Mouse (Mus musculus) hindbrain, embryonic 12.5 days (tissue): ENCODE results near the gene Vmn1r195. TPM values are rescaled to one million over a fixed set of nuclear protein-coding genes. Genes with fewer than 3 reads are reported as not detected.
"Not testable (repeated sequence)": the region's sequence is repeated elsewhere in the genome, so short reads cannot be mapped to it uniquely, and the experiment has no call there.

ENCODE experiments used
- ATAC-seq: fragments of 200-750 bp; cut with Nextera tagmentation; 2 replicates; pipeline ENCODE4 v1.8.0; 2017; ENCODE audit warnings: moderate TSS enrichment; ENCODE audit not compliant: low FRiP score
- H3K27ac ChIP-seq: fragments of 300-500 bp; sonication (generic); 2 replicates; pipeline ENCODE4 v1.5.1; 2016; ENCODE audit warnings: mild to moderate bottlenecking
- H3K27me3 ChIP-seq: fragments of 300-500 bp; sonication (generic); 2 replicates; pipeline ENCODE4 v1.6.1; 2016; ENCODE audit warnings: mild to moderate bottlenecking
- H3K36me3 ChIP-seq: fragments of 300-500 bp; sonication (generic); 2 replicates; pipeline ENCODE4 v1.6.1; 2016; ENCODE audit warnings: mild to moderate bottlenecking
- H3K4me1 ChIP-seq: fragments of 300-500 bp; sonication (generic); 2 replicates; pipeline ENCODE4 v1.6.1; 2016
- H3K4me2 ChIP-seq: fragments of 300-500 bp; sonication (generic); replicated peaks from 2 replicates; pipeline ENCODE4 v1.6.1; 2016; ENCODE audit warnings: mild to moderate bottlenecking
- H3K4me3 ChIP-seq: fragments of 300-500 bp; sonication (generic); 2 replicates; pipeline ENCODE4 v1.5.1; 2016; ENCODE audit warnings: mild to moderate bottlenecking
- H3K9ac ChIP-seq: fragments of 300-500 bp; sonication (generic); 2 replicates; pipeline ENCODE4 v1.6.1; 2016; ENCODE audit warnings: mild to moderate bottlenecking, moderate library complexity
- H3K9me3 ChIP-seq: fragments of 300-500 bp; sonication (generic); replicated peaks from 2 replicates; pipeline ENCODE4 v1.6.1; 2016; ENCODE audit warnings: mild to moderate bottlenecking
- WGBS: fragments of 180-500 bp; shearing (Covaris S2); methylation state at CpG from one replicate; pipeline ENCODE4 v1.1.7; 2016; 5-methylcytosine and 5-hydroxymethylcytosine counted together
- polyA plus RNA-seq: library from polyadenylated mRNA; unstranded; fragments of >200 nt; fragmentation: Nextera tagmentation; extraction: Ambion mirVana; gene quantifications from 2 replicates; pipeline ENCODE4 v1.2.1, GENCODE M21; 2016

Gene Vmn1r195
- not detected in 2 replicates for polyA plus RNA-seq

DNA sequence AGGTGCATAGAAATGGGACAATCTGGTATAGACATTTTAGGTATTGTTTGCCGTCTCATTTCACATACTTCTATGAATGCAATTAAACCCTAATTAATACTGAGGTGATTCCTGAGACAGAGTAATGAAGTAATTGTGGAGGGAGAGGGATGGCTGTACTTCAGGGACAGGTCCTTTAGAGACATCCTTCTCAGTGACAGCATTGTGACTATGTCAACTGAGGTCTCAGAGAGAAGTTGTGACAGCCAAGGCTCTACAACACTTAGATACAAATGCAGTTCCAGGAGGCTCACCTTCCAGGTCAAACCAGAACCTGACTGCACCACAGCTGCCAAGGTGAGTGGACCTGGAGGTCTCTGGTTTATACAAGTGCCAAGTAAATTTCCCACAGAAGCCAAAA is at the start of gene Vmn1r195:
TSS of gene Vmn1r195 (plus strand) at position 301 of the 400 bp plus-strand sequence.
- H3K9ac ChIP-seq, H3K27ac ChIP-seq, H3K4me2 ChIP-seq, H3K27me3 ChIP-seq, H3K4me1 ChIP-seq, H3K4me3 ChIP-seq, H3K9me3 ChIP-seq, ATAC-seq, H3K36me3 ChIP-seq: not testable (repeated sequence)
- 90% methylated on average over 1 of the region's 1 CpGs for WGBS

DNA sequence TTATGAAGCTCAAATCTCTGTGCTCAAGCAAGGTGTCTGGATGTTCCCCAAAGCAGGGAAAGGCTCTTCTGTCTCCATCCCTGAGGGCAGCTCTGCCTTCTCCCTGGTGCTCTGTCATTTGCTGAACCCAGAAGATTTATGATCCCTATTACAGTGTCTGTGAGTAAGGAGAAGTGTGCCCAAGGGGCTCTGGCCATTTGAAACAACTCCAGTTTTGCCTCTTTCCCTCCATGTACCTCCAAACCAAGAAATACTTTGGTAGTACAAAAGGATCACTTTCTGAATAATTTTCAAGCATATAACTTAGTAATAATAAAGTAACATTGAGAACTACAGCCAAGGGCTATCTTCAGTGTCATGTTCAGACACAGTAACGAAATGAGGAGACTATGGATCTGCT is 47.3 kb upstream of the Vmn1r195 start, which contains the start of gene Vmn1r193:
TSS of gene Vmn1r193 (minus strand) at position 101 of the 400 bp plus-strand sequence.
- not testable (repeated sequence) for ATAC-seq
- WGBS: 83% methylated on average over 1 of the region's 1 CpGs

GRCm38 (mm10) chr13:22243915-22244314 is 26.4 kb upstream of the Vmn1r195 start, which contains the start of gene Vmn1r194:
Gene Vmn1r194, plus strand, starts transcription at chr13:22244215.
- no peaks in the 10 kb centered on the region for H3K4me1 ChIP-seq

More for the DNA sequence above, 47.3 kb upstream of the Vmn1r195 start, which contains the start of gene Vmn1r193:
- H3K4me2 ChIP-seq, H3K9me3 ChIP-seq, H3K27ac ChIP-seq, H3K27me3 ChIP-seq, H3K4me1 ChIP-seq, H3K36me3 ChIP-seq, H3K9ac ChIP-seq, H3K4me3 ChIP-seq: not testable (repeated sequence)

GRCm38 (mm10) chr13:22271721-22272120 is 1.4 kb downstream of the Vmn1r195 start:
- 57% methylated on average over 2 of the region's 2 CpGs for WGBS
- H3K36me3 ChIP-seq: no peaks in the 10 kb centered on the region
- no peak for ATAC-seq
- no peaks in the 10 kb centered on the region for H3K27me3 ChIP-seq
- no peaks in the 10 kb centered on the region for H3K4me1 ChIP-seq
- no peaks in the 10 kb centered on the region for H3K9me3 ChIP-seq
- H3K4me2 ChIP-seq: no peak overlapping the region
- H3K9ac ChIP-seq: no peak overlapping the region
- no peak overlapping the region for H3K4me3 ChIP-seq
- no peak overlapping the region for H3K27ac ChIP-seq

More at GRCm38 (mm10) chr13:22243915-22244314, 26.4 kb upstream of the Vmn1r195 start, which contains the start of gene Vmn1r194:
- Histone ChIP-seq H3K27ac (no peak within 1 kb of the TSS), H3K4me3 (no peak within 1 kb of the TSS), H3K9ac (no peak within 1 kb of the TSS), H3K4me2 (no peak within 1 kb of the TSS), H3K9me3 (no peaks in the 10 kb centered on the region), H3K27me3 (no peaks in the 10 kb centered on the region), H3K36me3 (no peaks in the 10 kb centered on the region)
- no peak for ATAC-seq
- WGBS: 57% methylated on average over 1 of the region's 1 CpGs

DNA sequence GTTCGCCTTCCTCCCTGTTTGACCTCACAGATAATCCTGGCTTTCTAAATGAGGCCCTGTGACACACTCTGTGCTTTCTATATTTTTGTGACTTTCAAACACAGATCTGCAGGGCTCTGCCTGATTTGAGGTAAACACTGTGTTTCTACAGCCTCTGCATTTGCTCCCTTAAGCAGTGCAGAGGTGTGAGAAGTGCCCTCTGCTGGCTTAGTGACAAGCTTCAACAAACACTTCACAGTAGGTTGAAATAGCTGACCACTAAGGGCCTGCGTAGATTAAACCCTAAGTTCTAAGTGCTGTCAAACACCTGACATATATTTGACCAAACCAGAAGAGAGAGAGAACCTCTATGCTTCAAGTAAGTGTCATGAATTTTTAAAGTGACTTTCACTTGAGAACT is 14.3 kb downstream of the Vmn1r195 start:
- 82% methylated on average over 2 of the region's 2 CpGs for WGBS

DNA sequence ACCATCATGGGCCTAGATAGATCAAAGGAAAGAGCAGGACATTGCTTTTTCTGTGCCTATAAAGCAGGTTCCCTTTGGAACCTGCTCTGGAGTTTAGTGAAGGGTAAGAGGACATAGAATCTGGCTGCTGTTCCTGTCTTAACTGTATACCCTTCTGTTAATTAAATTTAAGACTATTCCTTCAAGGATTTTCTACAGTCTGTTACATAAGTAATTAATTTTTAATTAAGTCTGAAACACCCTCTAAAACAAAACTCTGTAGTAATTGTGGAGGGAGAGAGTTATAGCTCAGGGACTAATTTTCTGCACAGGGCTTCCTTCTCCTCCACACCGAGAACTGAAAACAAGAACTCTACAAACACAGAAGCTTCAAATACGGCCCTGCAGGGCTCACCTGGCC is 19.3 kb downstream of the Vmn1r195 start, which contains the start of gene Vmn1r196:
TSS of gene Vmn1r196 (plus strand) at position 301 of the 400 bp plus-strand sequence.
- H3K4me3 ChIP-seq: no peak within 1 kb of the TSS
- no peak within 1 kb of the TSS for H3K4me2 ChIP-seq
- H3K27ac ChIP-seq: no peak within 1 kb of the TSS
- ATAC-seq: no peak
- H3K9ac ChIP-seq: no peak within 1 kb of the TSS
- H3K36me3 ChIP-seq: no peaks in the 10 kb centered on the region
- H3K27me3 ChIP-seq: no peaks in the 10 kb centered on the region
- 82% methylated on average over 2 of the region's 2 CpGs for WGBS
- H3K4me1 ChIP-seq: no peaks in the 10 kb centered on the region
- H3K9me3 ChIP-seq: no peaks in the 10 kb centered on the region

More for the DNA sequence above, 14.3 kb downstream of the Vmn1r195 start:
- Histone ChIP-seq H3K4me2 (no peak overlapping the region), H3K9ac (no peak overlapping the region), H3K27me3 (no peaks in the 10 kb centered on the region), H3K4me3 (no peak overlapping the region), H3K4me1 (no peaks in the 10 kb centered on the region), H3K36me3 (no peaks in the 10 kb centered on the region), H3K9me3 (no peaks in the 10 kb centered on the region), H3K27ac (no peak overlapping the region)
- no peak for ATAC-seq

DNA sequence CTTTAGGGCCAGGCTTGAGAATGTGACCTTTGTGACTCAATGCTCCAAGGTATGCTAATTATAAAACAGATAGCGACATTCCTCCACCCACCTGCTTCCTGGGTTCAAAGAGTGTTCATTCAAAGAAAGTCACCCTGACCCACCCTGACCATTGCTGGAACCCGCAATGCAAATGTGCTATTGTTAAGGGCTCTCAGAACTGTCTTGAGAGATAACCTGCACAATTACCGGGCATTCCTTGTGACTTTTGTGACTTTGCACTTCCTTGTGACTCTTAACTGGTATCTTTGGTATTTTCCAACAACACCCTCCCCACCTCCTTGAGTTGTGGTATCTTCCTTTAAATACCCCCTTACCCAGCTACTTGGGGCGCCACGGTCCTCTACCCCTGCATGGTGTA is 37.8 kb downstream of the Vmn1r195 start:
- WGBS: 92% methylated on average over 5 of the region's 5 CpGs

DNA sequence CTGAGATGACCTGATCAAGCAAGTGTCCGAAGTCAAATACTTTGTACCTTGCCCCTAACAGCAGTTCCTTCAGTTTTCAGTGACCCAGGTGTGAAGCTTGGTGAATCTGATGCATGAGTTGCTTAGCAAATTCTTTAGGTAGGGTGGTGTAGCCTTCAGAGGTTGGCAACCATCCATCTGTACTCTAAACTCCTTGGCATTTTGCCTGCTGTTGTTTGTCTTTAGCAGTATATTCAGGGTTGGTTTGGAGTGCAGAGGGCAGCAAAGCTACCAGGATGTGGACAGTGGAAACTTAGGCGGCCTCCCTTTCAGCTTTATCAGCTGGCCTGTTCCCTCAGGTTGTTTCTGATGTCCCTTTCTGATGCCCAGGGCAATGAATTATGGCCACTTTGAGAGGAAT is 45.0 kb downstream of the Vmn1r195 start:
- no peak overlapping the region for H3K4me3 ChIP-seq
- no peaks in the 10 kb centered on the region for H3K36me3 ChIP-seq
- no peak overlapping the region for H3K9ac ChIP-seq
- no peaks in the 10 kb centered on the region for H3K4me1 ChIP-seq
- no peak overlapping the region for H3K27ac ChIP-seq
- ATAC-seq: no peak
- WGBS: 85% methylated on average over 2 of the region's 2 CpGs
- no peak overlapping the region for H3K4me2 ChIP-seq
- no peaks in the 10 kb centered on the region for H3K9me3 ChIP-seq
- no peaks in the 10 kb centered on the region for H3K27me3 ChIP-seq

More for the DNA sequence above, 37.8 kb downstream of the Vmn1r195 start:
- H3K27me3 ChIP-seq, H3K36me3 ChIP-seq, H3K27ac ChIP-seq, H3K9ac ChIP-seq, H3K4me1 ChIP-seq, H3K4me3 ChIP-seq, H3K9me3 ChIP-seq, H3K4me2 ChIP-seq, ATAC-seq: not testable (repeated sequence)

DNA sequence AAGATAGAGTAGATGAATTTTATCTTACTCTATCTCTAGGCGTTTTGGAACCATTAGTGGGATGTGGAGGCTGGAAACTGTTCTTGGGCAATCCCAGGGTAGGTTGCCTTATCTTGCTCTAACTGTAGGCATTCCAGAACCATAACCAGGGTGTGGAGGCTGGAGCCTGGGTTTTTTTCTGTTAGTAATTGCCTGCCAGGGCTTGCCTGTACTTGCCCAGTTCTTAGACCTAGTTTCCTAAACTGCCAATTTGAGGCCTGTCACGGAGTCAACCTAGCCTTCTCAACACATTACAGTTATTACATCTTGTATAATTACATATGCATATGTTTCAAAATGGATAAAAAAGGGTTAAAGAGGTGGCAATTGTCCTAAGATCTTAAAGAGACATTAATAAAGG is 47.0 kb downstream of the Vmn1r195 start:
- ATAC-seq: no peak
- no peaks in the 10 kb centered on the region for H3K9me3 ChIP-seq
- 90% methylated on average over 2 of the region's 2 CpGs for WGBS
- H3K27me3 ChIP-seq: no peaks in the 10 kb centered on the region
- H3K4me1 ChIP-seq: no peaks in the 10 kb centered on the region
- H3K36me3 ChIP-seq: no peaks in the 10 kb centered on the region
- no peak overlapping the region for H3K4me3 ChIP-seq
- H3K9ac ChIP-seq: no peak overlapping the region
- H3K27ac ChIP-seq: no peak overlapping the region
- no peak overlapping the region for H3K4me2 ChIP-seq

- Histone ChIP-seq H3K9me3 (no peaks in the 10 kb centered on the region), H3K27me3 (no peaks in the 10 kb centered on the region), H3K9ac (no peak overlapping the region), H3K4me2 (no peak overlapping the region), H3K4me1 (no peaks in the 10 kb centered on the region), H3K36me3 (no peaks in the 10 kb centered on the region), H3K4me3 (no peak overlapping the region), H3K27ac (no peak overlapping the region)
- ATAC-seq: no peak
Measured at GRCm38 (mm10) chr13:22320091-22320490, 49.8 kb downstream of the Vmn1r195 start.

DNA sequence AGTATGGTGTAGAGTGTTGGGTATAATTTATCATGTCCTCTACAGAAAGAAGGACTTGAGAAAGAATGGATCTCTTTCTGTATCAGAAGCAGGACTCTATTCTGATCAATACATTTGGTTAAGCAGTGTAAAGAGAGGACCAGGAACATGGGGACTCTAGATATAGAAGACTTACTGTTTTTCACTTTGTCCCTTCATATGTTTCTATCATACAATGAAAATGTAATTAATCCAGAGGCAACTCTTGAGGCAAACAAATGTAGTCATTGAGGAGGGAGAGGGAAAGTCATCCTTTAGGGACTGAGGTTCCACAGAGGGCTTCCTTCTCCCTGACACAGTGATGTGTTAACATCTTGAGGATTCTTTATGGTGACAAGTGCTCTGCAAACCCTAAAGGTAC is 54.0 kb downstream of the Vmn1r195 start, which contains the start of gene Vmn1r197:
TSS of gene Vmn1r197 (plus strand) at position 301 of the 400 bp plus-strand sequence.
- no peak for ATAC-seq

More for the DNA sequence above, 54.0 kb downstream of the Vmn1r195 start, which contains the start of gene Vmn1r197:
- H3K27me3 ChIP-seq: no peaks in the 10 kb centered on the region
- no peak within 1 kb of the TSS for H3K4me2 ChIP-seq
- H3K9me3 ChIP-seq: no peaks in the 10 kb centered on the region
- H3K36me3 ChIP-seq: no peaks in the 10 kb centered on the region
- H3K4me3 ChIP-seq: no peak within 1 kb of the TSS
- H3K4me1 ChIP-seq: no peaks in the 10 kb centered on the region
- H3K27ac ChIP-seq: no peak within 1 kb of the TSS
- H3K9ac ChIP-seq: no peak within 1 kb of the TSS
